Mouse (Mus musculus): ENCODE results near the gene Ptk6. TPM values are rescaled to one million over a fixed set of nuclear protein-coding genes. Genes with fewer than 3 reads are reported as not detected.

The Ptk6 gene
- total and polyA plus RNA-seq, 3 experiments, result 0.05 to 0.17 (median 0.09) TPM

DNA sequence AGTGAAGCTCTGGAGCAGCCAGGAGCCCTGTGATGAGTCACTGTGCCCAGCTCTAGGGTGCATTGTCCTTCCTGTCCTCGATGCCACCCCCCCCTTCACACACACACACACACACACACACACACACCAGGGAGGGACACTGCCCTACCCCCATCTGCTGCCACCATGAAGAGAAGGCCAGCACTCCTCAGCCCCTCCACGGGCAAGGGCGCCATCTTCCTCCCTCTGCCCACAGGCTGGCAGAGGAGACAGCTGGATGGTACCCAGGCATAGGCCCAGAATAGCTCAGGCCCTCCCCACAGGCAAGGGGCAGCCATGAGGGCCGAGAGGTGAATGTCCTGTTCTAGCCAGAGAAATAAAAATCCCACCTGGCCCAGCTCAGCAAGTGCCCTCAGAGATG lies 46.8 kb downstream of the Ptk6 start:
- Histone ChIP-seq H3K4me1 (ENCODE audit: control insufficient read depth in 1 of 2, insufficient read depth in 2 of 2) (peaks cover 0 to 8% of the 10 kb centered on the region in 2 experiments; a peak in 2 of 4 replicates), H3K27ac (ENCODE audit: insufficient read depth, low read depth) (no peak overlapping the region), H3K9me3 (replicated peaks; ENCODE audit: low read length) (no peaks in the 10 kb centered on the region), H3K36me3 (replicated peaks in 1 of 2; ENCODE audit: control insufficient read depth in 1 of 2, insufficient read depth in 1 of 2, low read length in 1 of 2) (no peaks in the 10 kb centered on the region), H3K79me2 (replicated peaks; ENCODE audit: control insufficient read depth, extremely low read depth, insufficient read depth, poor library complexity, severe bottlenecking) (no peaks in the 10 kb centered on the region), H3K27me3 (replicated peaks) (peaks cover 60% of the 10 kb centered on the region), H3K4me3 (replicated peaks in 1 of 3; ENCODE audit: low read depth in 2 of 3, low read length in 2 of 3, poor library complexity in 1 of 3) (no peak overlapping the region), H3K9ac (ENCODE audit: insufficient read depth, low read depth) (no peak overlapping the region), H3K4me2 (ENCODE audit: insufficient read depth, low read depth, poor library complexity, severe bottlenecking) (no peak overlapping the region)
- in situ Hi-C loops (cut with MboI; ENCODE audit: low pct_ligation_motif_present, low pct_unique_long_range_greater_than_20kb, low sequenced_read_pairs) (no loop called here), dilution Hi-C loops (cut with MboI; ENCODE audit: extremely low pct_ligation_motif_present, extremely low pct_unique_long_range_greater_than_20kb, low sequenced_read_pairs) (no loop called here)
- TF ChIP-seq EP300 (IDR thresholded peaks at IDR 0.05; ENCODE audit: low read length) (no peak), E2F4 (IDR thresholded peaks at IDR 0.05; ENCODE audit: insufficient replicate concordance, low read depth, low read length) (no peak), ZKSCAN1 (IDR thresholded peaks at IDR 0.05; ENCODE audit: borderline replicate concordance, low read depth, low read length) (no peak), HCFC1 (IDR thresholded peaks at IDR 0.05; ENCODE audit: low read depth, low read length) (no peak)
- DNase-seq (ENCODE audit: extremely low read depth), result no peak

DNA sequence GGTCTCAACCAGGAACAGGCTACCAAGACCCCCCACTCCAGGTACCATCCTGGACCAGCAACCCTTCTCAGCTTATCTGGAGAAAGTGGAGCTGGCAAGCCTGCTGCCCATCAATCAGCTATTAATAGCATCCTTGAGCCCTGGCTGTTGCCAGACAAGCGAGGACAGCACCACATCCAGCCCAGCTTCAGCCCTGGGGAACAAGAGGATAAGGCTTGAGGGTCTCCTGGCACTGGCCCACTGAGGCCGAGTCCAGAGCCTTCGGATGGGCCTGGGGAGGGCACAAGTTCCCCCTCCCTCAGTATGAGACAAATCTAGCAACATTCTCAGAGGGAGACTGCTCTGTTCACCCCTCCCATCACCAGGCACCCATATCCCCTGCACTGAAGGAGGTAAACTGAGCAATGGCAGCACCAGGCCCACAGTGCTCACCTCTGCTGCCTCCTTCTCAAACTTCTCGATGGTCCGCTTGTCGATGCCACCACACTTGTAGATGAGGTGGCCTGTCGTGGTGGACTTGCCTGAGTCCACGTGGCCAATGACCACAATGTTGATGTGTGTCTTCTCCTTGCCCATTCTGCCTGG lies 47.7 kb downstream of the Ptk6 start:
- TF ChIP-seq NRF1 (IDR thresholded peaks at IDR 0.05; ENCODE audit: low read depth, low read length) (no peak), ZKSCAN1 (IDR thresholded peaks at IDR 0.05; ENCODE audit: borderline replicate concordance, low read depth, low read length) (no peak), BHLHE40 (IDR thresholded peaks at IDR 0.05; ENCODE audit: low read depth, low read length) (no peak), MAX (IDR thresholded peaks at IDR 0.05; ENCODE audit: low read length) (no peak), MAFK (IDR thresholded peaks at IDR 0.05; ENCODE audit: insufficient replicate concordance, low read length) (no peak), ZMIZ1 (IDR thresholded peaks at IDR 0.05; ENCODE audit: low read depth, low read length) (no peak), ELF1 (IDR thresholded peaks at IDR 0.05; ENCODE audit: low read depth, low read length) (no peak), JUND (conservative IDR thresholded peaks at IDR 0.05; ENCODE audit: low read depth, low read length) (no peak), PAX5 (IDR thresholded peaks at IDR 0.05; ENCODE audit: low read length) (no peak), IRF4 (IDR thresholded peaks at IDR 0.05; ENCODE audit: low read depth, low read length) (no peak), MXI1 (IDR thresholded peaks at IDR 0.05; ENCODE audit: low read depth, low read length) (no peak), SMC3 (IDR thresholded peaks at IDR 0.05; ENCODE audit: low read depth, low read length) (no peak), ZNF384 (IDR thresholded peaks at IDR 0.05; ENCODE audit: low read depth, low read length) (no peak)
- dilution Hi-C loops (cut with MboI; ENCODE audit: extremely low pct_ligation_motif_present, extremely low pct_unique_long_range_greater_than_20kb, low sequenced_read_pairs), result no loop called here

More for the DNA sequence above, 47.7 kb downstream of the Ptk6 start:
- Histone ChIP-seq H3K79me2 (replicated peaks; ENCODE audit: control insufficient read depth, extremely low read depth, insufficient read depth, poor library complexity, severe bottlenecking) (no peaks in the 10 kb centered on the region), H3K4me1 (ENCODE audit: control insufficient read depth in 1 of 2, insufficient read depth in 2 of 2) (peaks cover 0 to 8% of the 10 kb centered on the region in 2 experiments; a peak in 2 of 4 replicates), H3K36me3 (replicated peaks in 1 of 2; ENCODE audit: control insufficient read depth in 1 of 2, insufficient read depth in 1 of 2, low read length in 1 of 2) (no peaks in the 10 kb centered on the region), H3K9me3 (replicated peaks; ENCODE audit: low read length) (no peaks in the 10 kb centered on the region), H3K27ac (ENCODE audit: insufficient read depth, low read depth) (no peak overlapping the region), H3K9ac (ENCODE audit: insufficient read depth, low read depth) (no peak overlapping the region), H3K4me2 (ENCODE audit: insufficient read depth, low read depth, poor library complexity, severe bottlenecking) (no peak overlapping the region), H3K4me3 (replicated peaks in 1 of 3; ENCODE audit: low read depth in 2 of 3, low read length in 2 of 3, poor library complexity in 1 of 3) (no peak overlapping the region), H3K27me3 (replicated peaks) (peaks cover 68% of the 10 kb centered on the region)
- in situ Hi-C loops (cut with MboI; ENCODE audit: low pct_ligation_motif_present, low pct_unique_long_range_greater_than_20kb, low sequenced_read_pairs), result no loop called here
- no peak for DNase-seq (ENCODE audit: extremely low read depth)

Measured in CH12.LX (cell line).